Mouse (Mus musculus) MEL (cell line): ENCODE measurements around the gene Ssbp1. TPM values are rescaled to one million over a fixed set of nuclear protein-coding genes. Genes with fewer than 3 reads are reported as not detected.

Source experiments
- DNase-seq: peaks from one replicate; pipeline ENCODE4 v3.0.0; 2011; ENCODE audit warnings: low read depth, low spot score
- H3K27ac ChIP-seq: 2 replicates; pipeline ENCODE4 v1.5.1; 2012; ENCODE audit warnings: low read depth, mild to moderate bottlenecking, control low read depth, low read length, moderate library complexity; ENCODE audit not compliant: control insufficient read depth
- H3K27me3 ChIP-seq, 2 experiments: fragments of 150-350 bp in 1 of 2; sonication (generic) in 1 of 2; 2 replicates each; pipeline ENCODE4 v1.6.1; 2012; ENCODE audit warnings: low read length in 2 of 2, mild to moderate bottlenecking in 2 of 2, improper control_type of control experiment in 1 of 2, moderate library complexity in 1 of 2; ENCODE audit not compliant: insufficient read depth in 2 of 2, control insufficient read depth in 1 of 2
- H3K36me3 ChIP-seq, 2 experiments: 2 replicates each; pipeline ENCODE4 v1.6.1; 2012 to 2014; ENCODE audit warnings: low read length in 2 of 2, improper control_type of control experiment in 1 of 2, inconsistent platforms in 1 of 2, mild to moderate bottlenecking in 1 of 2; ENCODE audit not compliant: insufficient read depth in 2 of 2, control insufficient read depth in 1 of 2
- H3K4me1 ChIP-seq, 2 experiments: fragments of 150-350 bp in 1 of 2; sonication (generic) in 1 of 2; 2 replicates each; pipeline ENCODE4 v1.6.1; 2012; ENCODE audit warnings: low read length in 2 of 2, improper control_type of control experiment in 1 of 2, mild to moderate bottlenecking in 1 of 2; ENCODE audit not compliant: insufficient read depth in 2 of 2, control insufficient read depth in 1 of 2
- H3K4me3 ChIP-seq, 2 experiments: fragments of 150-350 bp in 1 of 2; sonication (generic) in 1 of 2; 2 replicates each; pipeline ENCODE4 v1.5.1; 2012; ENCODE audit warnings: low read depth in 2 of 2, low read length in 2 of 2, mild to moderate bottlenecking in 2 of 2, moderate library complexity in 2 of 2, control low read depth in 1 of 2, improper control_type of control experiment in 1 of 2; ENCODE audit not compliant: control insufficient read depth in 1 of 2, insufficient read depth in 1 of 2
- H3K79me2 ChIP-seq: 2 replicates; pipeline ENCODE4 v1.6.1; 2012; ENCODE audit warnings: mild to moderate bottlenecking, low read length, moderate library complexity; ENCODE audit not compliant: control insufficient read depth, poor library complexity, insufficient read depth
- H3K9ac ChIP-seq: 2 replicates; pipeline ENCODE4 v1.6.1; 2012; ENCODE audit warnings: low read depth, mild to moderate bottlenecking, control low read depth, low read length, moderate library complexity; ENCODE audit not compliant: control insufficient read depth, poor library complexity, severe bottlenecking
- H3K9me3 ChIP-seq: fragments of 150-350 bp; sonication (generic); replicated peaks from 2 replicates; pipeline ENCODE4 v1.6.1; 2012; ENCODE audit warnings: mild to moderate bottlenecking, low read length, improper control_type of control experiment, moderate library complexity; ENCODE audit not compliant: insufficient read depth
- CHD2 ChIP-seq: IDR thresholded peaks from 2 replicates; pipeline ENCODE4 v1.6.1; 2011; ENCODE audit warnings: low read length, improper control_type of control experiment
- E2F4 ChIP-seq: IDR thresholded peaks from 2 replicates; pipeline ENCODE4 v1.6.1; 2011; ENCODE audit warnings: low read depth, low read length, improper control_type of control experiment, borderline replicate concordance
- ELF1 ChIP-seq: IDR thresholded peaks from 2 replicates; pipeline ENCODE4 v1.6.1; 2014; ENCODE audit warnings: low read depth, mild to moderate bottlenecking, inconsistent platforms, low read length, improper control_type of control experiment, moderate library complexity
- EP300 ChIP-seq, 2 experiments: IDR thresholded peaks; 2 replicates each; pipeline ENCODE4 v1.6.1; 2011; ENCODE audit warnings: improper control_type of control experiment in 2 of 2, low read length in 2 of 2, low read depth in 1 of 2, mild to moderate bottlenecking in 1 of 2
- GATA1 ChIP-seq: IDR thresholded peaks from 2 replicates; pipeline ENCODE4 v1.6.1; 2011; ENCODE audit warnings: low read depth, low read length, improper control_type of control experiment
- KAT2A ChIP-seq: conservative IDR thresholded peaks from 2 replicates; pipeline ENCODE4 v1.6.1; 2012; ENCODE audit warnings: low read depth, low read length, improper control_type of control experiment, inconsistent platforms
- MXI1 ChIP-seq: IDR thresholded peaks from 2 replicates; pipeline ENCODE4 v1.6.1; 2011; ENCODE audit warnings: mild to moderate bottlenecking, low read depth, low read length, improper control_type of control experiment
- NELFE ChIP-seq: IDR thresholded peaks from 2 replicates; pipeline ENCODE4 v1.6.1; 2011; ENCODE audit warnings: low read depth, low read length, improper control_type of control experiment
- NRF1 ChIP-seq: IDR thresholded peaks from 2 replicates; pipeline ENCODE4 v1.6.1; 2014; ENCODE audit warnings: low read depth, mild to moderate bottlenecking, inconsistent platforms, low read length, improper control_type of control experiment, moderate library complexity; ENCODE audit not compliant: poor library complexity, insufficient read depth, severe bottlenecking
- POLR2A ChIP-seq, 2 experiments: IDR thresholded peaks; 2 replicates each; pipeline ENCODE4 v1.6.1; 2011 to 2012; ENCODE audit warnings: low read length in 2 of 2, mild to moderate bottlenecking in 2 of 2, control low read depth in 1 of 2, improper control_type of control experiment in 1 of 2, low read depth in 1 of 2, moderate library complexity in 1 of 2; ENCODE audit not compliant: control insufficient read depth in 1 of 2, insufficient read depth in 1 of 2, poor library complexity in 1 of 2
- RCOR1 ChIP-seq: IDR thresholded peaks from 2 replicates; pipeline ENCODE4 v1.6.1; 2012; ENCODE audit warnings: low read depth, mild to moderate bottlenecking, inconsistent platforms, low read length, improper control_type of control experiment
- SIN3A ChIP-seq: IDR thresholded peaks from 2 replicates; pipeline ENCODE4 v1.6.1; 2012; ENCODE audit warnings: low read length, improper control_type of control experiment, inconsistent platforms
- TAL1 ChIP-seq: IDR thresholded peaks from 2 replicates; pipeline ENCODE4 v1.6.1; 2012; ENCODE audit warnings: mild to moderate bottlenecking, inconsistent platforms, low read length, moderate library complexity, mixed read lengths
- TBP ChIP-seq: IDR thresholded peaks from 2 replicates; pipeline ENCODE4 v1.8.0; 2011; ENCODE audit warnings: low read depth, low read length, improper control_type of control experiment
- TCF12 ChIP-seq: IDR thresholded peaks from 2 replicates; pipeline ENCODE4 v1.6.1; 2014; ENCODE audit warnings: low read depth, mild to moderate bottlenecking, inconsistent platforms, low read length, improper control_type of control experiment, moderate library complexity
- USF1 ChIP-seq: IDR thresholded peaks from 2 replicates; pipeline ENCODE4 v1.6.1; 2014; ENCODE audit warnings: low read depth, mild to moderate bottlenecking, inconsistent platforms, low read length, improper control_type of control experiment, moderate library complexity
- ZMIZ1 ChIP-seq: IDR thresholded peaks from 2 replicates; pipeline ENCODE4 v1.6.1; 2012; ENCODE audit warnings: low read depth, mild to moderate bottlenecking, inconsistent platforms, low read length, improper control_type of control experiment, moderate library complexity
- ZNF384 ChIP-seq: IDR thresholded peaks from 2 replicates; pipeline ENCODE4 v1.6.1; 2012; ENCODE audit warnings: low read depth, mild to moderate bottlenecking, inconsistent platforms, low read length, improper control_type of control experiment
- polyA plus RNA-seq, 2 experiments: library from polyadenylated mRNA; stranded (reverse) in 1 of 2; unstranded in 1 of 2; fragments of >175 nt in 1 of 2; fragments of >200 nt in 1 of 2; gene quantifications; 2 replicates each; pipeline versions ENCODE4 v1.2.1 to v1.2.4; 2012; ENCODE audit warnings: low replicate concordance in 2 of 2, low read depth in 1 of 2; ENCODE audit not compliant: insufficient read length in 2 of 2, insufficient read depth in 1 of 2, missing spikeins in 1 of 2
- total RNA-seq: library from RNA; depleted of rRNA; stranded (reverse); fragments of 300-350 nt; gene quantifications from 2 replicates; pipeline ENCODE4 v1.2.3, GENCODE M21; 2012

Ssbp1 gene
- total and polyA plus RNA-seq, 3 experiments = 91.7 to 99.2 TPM; not detected in 1

GRCm38 (mm10) chr6:40439731-40440130, 31.4 kb upstream of the Ssbp1 start:
- TF ChIP-seq ZNF384 = no peak
- TF ChIP-seq POLR2A (IDR thresholded peaks at IDR 0.05; ENCODE audit: control insufficient read depth in 1 of 2, insufficient read depth in 1 of 2, low read depth in 1 of 2, low read length in 2 of 2, poor library complexity in 1 of 2) = no peak
- no peak for TF ChIP-seq NRF1
- no peak for TF ChIP-seq MXI1
- TF ChIP-seq NELFE = no peak
- TF ChIP-seq E2F4 = no peak
- no peak for TF ChIP-seq TAL1
- TF ChIP-seq TBP = no peak
- TF ChIP-seq ELF1 = no peak
- no peak for TF ChIP-seq TCF12
- TF ChIP-seq SIN3A = no peak
- no peak for TF ChIP-seq KAT2A
- TF ChIP-seq USF1 = no peak
- peaks cover 0 to 4% of the 10 kb centered on the region in 2 experiments; a peak in 1 of 4 replicates for H3K36me3 ChIP-seq
- no peaks in the 10 kb centered on the region for H3K4me1 ChIP-seq
- no peak for DNase-seq
- H3K27me3 ChIP-seq = peaks cover 6 to 12% of the 10 kb centered on the region in 2 experiments
- H3K9ac ChIP-seq = no peak overlapping the region
- H3K4me3 ChIP-seq = no peak overlapping the region
- H3K27ac ChIP-seq = no peak overlapping the region
- no peaks in the 10 kb centered on the region for H3K9me3 ChIP-seq
- no peaks in the 10 kb centered on the region; the same call in 1 of the 2 replicates for H3K79me2 ChIP-seq

DNA sequence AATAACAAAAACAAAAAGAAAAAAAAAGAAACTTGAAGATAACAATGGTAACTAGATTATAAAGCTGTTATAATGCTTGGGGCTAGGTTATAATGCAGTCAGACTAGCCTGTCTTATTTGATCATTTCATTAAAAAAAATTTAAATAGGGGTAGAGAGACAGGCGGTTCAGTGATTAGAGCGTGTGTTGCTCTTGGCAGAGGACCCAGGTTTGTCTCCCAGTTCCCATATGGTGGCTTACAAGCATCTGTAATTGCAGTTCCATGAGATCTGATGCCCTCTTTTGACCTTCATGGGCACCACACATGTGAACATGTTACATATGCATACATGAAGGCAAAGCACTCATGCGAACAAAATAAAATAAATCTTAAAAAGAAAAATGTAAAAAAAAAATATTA, 29.9 kb upstream of the Ssbp1 start:
- Histone ChIP-seq H3K27me3 (peaks cover 8 to 19% of the 10 kb centered on the region in 2 experiments), H3K36me3 (peaks cover 0 to 4% of the 10 kb centered on the region in 2 experiments; a peak in 1 of 4 replicates), H3K27ac (no peak overlapping the region), H3K9ac (no peak overlapping the region), H3K79me2 (no peaks in the 10 kb centered on the region), H3K4me3 (no peak overlapping the region), H3K9me3 (no peaks in the 10 kb centered on the region), H3K4me1 (no peaks in the 10 kb centered on the region)
- DNase-seq = no peak
- no peak for TF ChIP-seq ZNF384
- no peak for TF ChIP-seq USF1
- TF ChIP-seq RCOR1 = no peak
- no peak for TF ChIP-seq CHD2
- no peak for TF ChIP-seq TAL1
- TF ChIP-seq GATA1 = no peak
- TF ChIP-seq ZMIZ1 = no peak
- TF ChIP-seq EP300 (IDR thresholded peaks at IDR 0.05; ENCODE audit: low read depth in 1 of 2, low read length in 2 of 2) = no peak
